Mouse (Mus musculus) ES-Bruce4 (cell line): ENCODE data around the gene Il23a. TPM values are rescaled to one million over a fixed set of nuclear protein-coding genes. Genes with fewer than 3 reads are reported as not detected.
"Not testable (repeated sequence)": the region's sequence is repeated elsewhere in the genome, so short reads cannot be mapped to it uniquely, and the experiment has no call there.

Source experiments
- H3K27ac ChIP-seq: 2 replicates; pipeline ENCODE4 v1.5.1; 2012; ENCODE audit warnings: low read length, inconsistent platforms; ENCODE audit not compliant: insufficient read depth
- H3K27me3 ChIP-seq: 2 replicates; pipeline ENCODE4 v1.6.1; 2012; ENCODE audit warnings: mild to moderate bottlenecking, low read length, inconsistent platforms; ENCODE audit not compliant: control insufficient read depth, poor library complexity, insufficient read depth, severe bottlenecking
- H3K36me3 ChIP-seq: 2 replicates; pipeline ENCODE4 v1.6.1; 2012; ENCODE audit warnings: inconsistent platforms, mild to moderate bottlenecking, low read length, moderate library complexity; ENCODE audit not compliant: control insufficient read depth, poor library complexity, insufficient read depth, severe bottlenecking
- H3K4me1 ChIP-seq: one replicate; pipeline ENCODE4 v1.8.1; 2011; ENCODE audit warnings: low read length; ENCODE audit not compliant: control insufficient read depth, insufficient read depth
- H3K4me3 ChIP-seq: 2 replicates; pipeline ENCODE4 v1.5.1; 2011; ENCODE audit warnings: low read depth, mild to moderate bottlenecking, low read length
- H3K9ac ChIP-seq: 2 replicates; pipeline ENCODE4 v1.6.1; 2012; ENCODE audit warnings: low read depth, mild to moderate bottlenecking, inconsistent platforms; ENCODE audit not compliant: poor library complexity, severe bottlenecking
- H3K9me3 ChIP-seq: replicated peaks from 2 replicates; pipeline ENCODE4 v1.6.1; 2012; ENCODE audit warnings: mild to moderate bottlenecking, low read length, inconsistent platforms; ENCODE audit not compliant: control insufficient read depth, poor library complexity, insufficient read depth, severe bottlenecking
- CTCF ChIP-seq: IDR thresholded peaks from one replicate; pipeline ENCODE4 v1.8.1; 2011; ENCODE audit warnings: low read depth, low read length
- EP300 ChIP-seq: IDR thresholded peaks from 2 replicates; pipeline ENCODE4 v1.6.1; 2011; ENCODE audit warnings: low read depth, low read length; ENCODE audit not compliant: insufficient read depth
- POLR2A ChIP-seq: IDR thresholded peaks from one replicate; pipeline ENCODE4 v1.8.1; 2011; ENCODE audit warnings: low read length; ENCODE audit not compliant: insufficient read depth
- polyA plus RNA-seq: library from polyadenylated mRNA; stranded (reverse); fragments of >200 nt; gene quantifications from 2 replicates; pipeline ENCODE4 v1.2.4, GENCODE M21; 2011; ENCODE audit warnings: low read depth; ENCODE audit not compliant: missing spikeins, insufficient read depth, insufficient read length

The Il23a gene
- polyA plus RNA-seq, 1 experiment, result 4.7 TPM

DNA sequence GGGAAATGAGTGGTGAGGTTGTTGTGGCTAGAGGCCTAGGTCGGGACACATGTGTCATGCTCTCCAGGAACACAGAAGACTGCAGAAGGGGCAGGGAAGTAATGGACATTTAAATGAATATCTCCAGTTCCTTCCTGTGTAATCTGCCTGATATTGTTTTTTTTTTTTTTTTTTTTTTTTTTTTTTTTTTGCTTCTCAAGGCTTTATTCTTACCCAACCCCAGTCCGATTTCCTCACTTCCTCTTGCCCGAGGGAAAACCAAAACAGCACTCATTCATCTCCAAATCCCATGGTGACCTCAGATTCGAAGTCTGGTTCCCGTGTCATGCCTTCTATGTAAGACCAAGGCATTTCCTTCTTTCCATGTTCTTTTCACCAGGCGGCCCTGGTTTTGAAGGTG lies 309 bp downstream of the Il23a start:
- peak overlapping the region; percentile 34; the same call in 1 of the 2 replicates for H3K4me3 ChIP-seq
- no peaks in the 10 kb centered on the region for H3K27me3 ChIP-seq
- H3K27ac ChIP-seq, result no peak overlapping the region
- H3K4me1 ChIP-seq, result no peaks in the 10 kb centered on the region
- TF ChIP-seq POLR2A, result no peak
- TF ChIP-seq EP300, result no peak
- TF ChIP-seq CTCF, result no peak
- H3K36me3 ChIP-seq, result no peaks in the 10 kb centered on the region
- H3K9me3 ChIP-seq, result no peaks in the 10 kb centered on the region
- H3K9ac ChIP-seq, result peak overlapping the region; percentile 9; the same call in 1 of the 2 replicates

DNA sequence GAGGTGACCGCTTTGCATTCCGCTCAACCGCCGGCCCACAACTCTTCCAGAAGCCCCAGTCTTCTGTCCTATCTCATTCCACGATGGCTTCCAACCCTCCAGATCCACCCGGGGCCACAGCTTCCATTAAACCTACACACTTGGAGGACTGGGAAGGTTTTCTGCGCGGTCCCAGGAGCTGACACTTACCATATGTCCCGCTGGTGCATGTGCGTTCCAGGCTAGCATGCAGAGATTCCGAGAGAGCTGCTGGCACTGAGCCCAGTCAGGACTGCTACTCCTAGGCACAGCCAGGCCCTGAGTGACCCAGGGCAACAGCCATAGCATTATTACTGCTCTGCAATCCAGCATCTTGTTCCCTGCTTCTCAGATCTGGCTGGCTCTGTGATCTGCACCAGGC lies 930 bp downstream of the Il23a start:
- H3K9me3 ChIP-seq, result no peaks in the 10 kb centered on the region
- no peaks in the 10 kb centered on the region; the same call in 1 of the 2 replicates for H3K36me3 ChIP-seq
- TF ChIP-seq POLR2A, result no peak
- no peak for TF ChIP-seq EP300
- no peak for TF ChIP-seq CTCF
- H3K4me3 ChIP-seq, result peak overlapping the region; percentile 34
- H3K9ac ChIP-seq, result peak overlapping the region; percentile 9; the same call in 1 of the 2 replicates
- H3K27ac ChIP-seq, result no peak overlapping the region
- H3K27me3 ChIP-seq, result no peaks in the 10 kb centered on the region
- H3K4me1 ChIP-seq, result no peaks in the 10 kb centered on the region

DNA sequence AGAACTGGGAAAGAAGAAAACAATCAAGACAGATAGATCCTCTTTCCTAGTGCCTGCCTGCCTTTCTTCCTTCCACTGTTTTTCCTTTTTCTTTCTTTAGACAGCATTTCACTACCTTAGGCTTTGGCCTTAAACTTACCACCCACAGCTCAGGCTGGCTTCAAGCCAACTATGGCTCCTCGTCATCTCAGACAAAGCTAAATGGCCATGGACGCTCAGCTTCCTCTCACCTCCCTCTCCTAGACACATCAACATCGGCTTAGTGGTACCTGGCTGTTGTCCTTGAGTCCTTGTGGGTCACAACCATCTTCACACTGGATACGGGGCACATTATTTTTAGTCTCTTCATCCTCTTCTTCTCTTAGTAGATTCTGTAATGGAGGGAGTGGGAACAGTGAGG lies 1.3 kb downstream of the Il23a start:
- Histone ChIP-seq H3K36me3 (no peaks in the 10 kb centered on the region; the same call in 1 of the 2 replicates), H3K4me3 (peak overlapping the region; percentile 34), H3K27ac (no peak overlapping the region), H3K27me3 (no peaks in the 10 kb centered on the region), H3K4me1 (no peaks in the 10 kb centered on the region), H3K9me3 (no peaks in the 10 kb centered on the region), H3K9ac (peak overlapping the region; percentile 9; the same call in 1 of the 2 replicates)
- no peak for TF ChIP-seq POLR2A
- TF ChIP-seq CTCF, result no peak
- TF ChIP-seq EP300, result no peak

DNA sequence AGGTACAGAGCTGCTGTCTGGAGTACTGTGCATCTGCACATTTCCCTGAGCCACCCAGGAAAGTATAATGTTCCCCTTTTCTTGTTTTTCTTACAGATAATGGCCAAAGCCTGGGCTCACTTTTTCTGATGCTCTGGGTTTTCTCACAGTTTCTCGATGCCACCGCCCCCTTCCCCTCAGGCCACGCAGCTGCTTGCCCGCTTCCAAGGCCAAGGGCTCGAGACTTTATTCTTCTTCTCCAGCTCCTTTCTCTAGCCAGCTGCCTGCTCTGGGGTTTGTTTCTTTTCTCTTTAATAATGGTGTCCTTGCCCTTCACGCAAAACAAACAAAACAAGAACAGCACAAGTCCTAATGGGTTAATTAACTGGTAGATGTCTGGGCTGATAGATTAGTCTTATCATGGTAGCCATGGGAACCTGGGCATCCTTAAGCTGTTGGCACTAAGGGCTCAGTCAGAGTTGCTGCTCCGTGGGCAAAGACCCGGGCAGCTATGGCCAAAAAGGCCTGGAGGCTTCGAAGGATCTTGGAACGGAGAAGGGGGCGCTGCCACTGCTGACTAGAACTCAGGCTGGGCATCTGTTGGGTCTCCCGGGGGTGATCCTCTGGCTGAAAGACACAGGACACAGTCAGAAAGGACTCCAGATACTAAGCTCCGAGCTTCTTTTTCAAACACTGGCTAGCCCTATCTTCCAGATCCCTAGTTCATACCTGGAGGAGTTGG lies 2.0 kb downstream of the Il23a start:
- Histone ChIP-seq H3K27me3 (no peaks in the 10 kb centered on the region), H3K36me3 (peaks cover 7% of the 10 kb centered on the region), H3K4me3 (no peak overlapping the region), H3K9ac (no peak overlapping the region), H3K9me3 (no peaks in the 10 kb centered on the region), H3K4me1 (no peaks in the 10 kb centered on the region), H3K27ac (no peak overlapping the region)
- no peak for TF ChIP-seq POLR2A
- TF ChIP-seq EP300, result no peak
- no peak for TF ChIP-seq CTCF

DNA sequence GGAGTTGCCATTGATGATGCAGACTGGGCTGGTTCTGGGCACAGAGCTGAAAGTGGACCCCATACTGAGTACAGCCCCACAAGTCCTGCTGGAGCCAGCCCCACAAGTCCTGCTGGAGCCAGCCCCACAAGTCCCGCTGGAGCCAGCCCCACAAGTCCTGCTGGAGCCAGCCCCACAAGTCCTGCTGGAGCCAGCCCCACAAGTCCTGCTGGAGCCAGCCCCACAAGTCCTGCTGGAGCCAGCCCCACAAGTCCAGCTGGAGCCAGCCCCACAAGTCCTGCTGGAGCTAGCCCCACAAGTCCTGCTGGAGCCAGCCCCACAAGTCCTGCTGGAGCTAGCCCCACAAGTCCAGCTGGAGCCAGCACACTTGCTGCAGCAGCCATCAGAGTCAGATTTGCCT lies 8.0 kb downstream of the Il23a start:
- not testable (repeated sequence) for H3K27ac ChIP-seq, H3K9me3 ChIP-seq, H3K4me1 ChIP-seq, H3K4me3 ChIP-seq, H3K27me3 ChIP-seq, H3K9ac ChIP-seq
- peaks cover 24% of the 10 kb centered on the region for H3K36me3 ChIP-seq

DNA sequence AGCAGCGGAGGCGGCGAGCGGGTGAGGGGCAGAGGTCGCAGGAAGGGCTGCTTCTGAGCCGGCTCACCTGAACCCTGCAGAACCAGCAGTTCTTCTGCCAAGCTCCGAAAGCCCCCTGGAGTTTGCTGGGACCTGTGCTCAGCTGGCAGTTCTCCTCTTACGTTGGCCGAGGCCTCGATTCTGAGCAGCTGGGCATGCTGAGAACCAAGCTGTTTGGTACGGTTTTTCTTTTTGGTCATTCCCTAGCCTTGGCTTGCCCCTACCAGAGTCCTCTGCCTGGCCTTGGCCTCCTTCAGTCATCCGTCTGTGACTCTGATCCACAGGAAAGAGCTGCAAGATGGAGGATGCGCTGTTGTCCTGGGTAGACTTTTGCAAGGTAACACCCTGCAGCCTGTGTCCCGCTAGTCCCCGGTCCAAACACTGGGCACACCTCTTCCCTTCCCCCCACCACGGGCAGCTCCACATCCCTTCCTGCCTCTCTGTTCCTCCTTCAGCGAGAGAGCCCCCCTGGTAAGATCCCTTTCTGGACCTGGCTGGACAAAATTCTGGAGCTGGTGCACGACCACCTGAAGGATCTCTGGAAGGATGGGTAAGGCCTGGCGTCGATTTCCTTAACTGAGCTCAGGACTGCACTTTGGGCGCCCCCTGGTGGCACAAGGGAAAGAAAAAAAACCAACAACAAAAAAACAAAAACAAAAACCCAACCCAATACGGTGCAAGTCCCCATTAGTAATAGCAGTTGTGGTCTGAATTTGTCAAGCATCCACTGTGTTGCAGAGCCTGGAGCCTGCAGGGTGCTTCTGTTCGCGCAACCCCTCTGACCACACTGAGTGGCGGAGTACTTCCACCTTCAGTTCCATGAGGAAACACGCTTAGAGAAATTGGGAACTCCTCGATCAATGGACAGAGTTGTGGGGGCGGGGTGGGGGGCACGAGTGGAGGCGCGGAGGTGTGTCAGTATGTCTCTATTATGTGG lies 14.7 kb downstream of the Il23a start:
- H3K9me3 ChIP-seq, result no peaks in the 10 kb centered on the region
- peak overlapping the region; percentile 25 for H3K4me3 ChIP-seq
- H3K27me3 ChIP-seq, result no peaks in the 10 kb centered on the region
- peak overlapping the region; percentile 10; the same call in 1 of the 2 replicates for H3K9ac ChIP-seq
- peaks cover 23% of the 10 kb centered on the region for H3K36me3 ChIP-seq
- no peaks in the 10 kb centered on the region for H3K4me1 ChIP-seq
- peak; percentile 72 for TF ChIP-seq CTCF
- no peak for TF ChIP-seq EP300
- peak overlapping the region; percentile 5; the same call in 1 of the 2 replicates for H3K27ac ChIP-seq
